Mouse (Mus musculus) limb, embryonic 10.5 days (tissue): ENCODE data around the gene Fam57b. TPM values are rescaled to one million over a fixed set of nuclear protein-coding genes. Genes with fewer than 3 reads are reported as not detected.

Source experiments
- DNase-seq: peaks from one replicate; pipeline ENCODE4 v3.0.0-alpha.2; 2017; ENCODE audit warnings: low spot score
- H3K27ac ChIP-seq: fragments of 300-500 bp; sonication (generic); 2 replicates; pipeline ENCODE4 v1.5.1; 2016; ENCODE audit warnings: mild to moderate bottlenecking
- H3K27me3 ChIP-seq: fragments of 300-500 bp; sonication (generic); 2 replicates; pipeline ENCODE4 v1.6.1; 2016; ENCODE audit warnings: low read depth, mild to moderate bottlenecking; ENCODE audit not compliant: poor library complexity, severe bottlenecking
- H3K36me3 ChIP-seq: fragments of 300-500 bp; sonication (generic); 2 replicates; pipeline ENCODE4 v1.6.1; 2016; ENCODE audit warnings: mild to moderate bottlenecking, moderate library complexity
- H3K4me1 ChIP-seq: fragments of 300-500 bp; sonication (generic); 2 replicates; pipeline ENCODE4 v1.6.1; 2016
- H3K4me3 ChIP-seq: fragments of 300-500 bp; sonication (generic); 2 replicates; pipeline ENCODE4 v1.5.1; 2016; ENCODE audit warnings: mild to moderate bottlenecking, moderate library complexity
- H3K9me3 ChIP-seq: fragments of 300-500 bp; sonication (generic); replicated peaks from 2 replicates; pipeline ENCODE4 v1.6.1; 2016; ENCODE audit warnings: mild to moderate bottlenecking
- WGBS: fragments of 180-500 bp; shearing (Covaris S2); methylation state at CpG from one replicate; pipeline ENCODE4 v1.1.7; 2016; 5-methylcytosine and 5-hydroxymethylcytosine counted together
- polyA plus RNA-seq: library from polyadenylated mRNA; unstranded; fragments of >200 nt; fragmentation: Nextera tagmentation; extraction: Ambion mirVana; gene quantifications from 2 replicates; pipeline ENCODE4 v1.2.1, GENCODE M21; 2016

The Fam57b gene
- polyA plus RNA-seq, 1 experiment from 2014 or later = 0.21 TPM

- Histone ChIP-seq H3K4me1 (peaks cover 63% of the 10 kb centered on the region), H3K4me3 (peak within 1 kb of the TSS; percentile 57), H3K9me3 (no peaks in the 10 kb centered on the region), H3K36me3 (peaks cover 44% of the 10 kb centered on the region), H3K27me3 (no peaks in the 10 kb centered on the region), H3K27ac (peak within 1 kb of the TSS; percentile 82)
- DNase-seq = peak; percentile 61
- 5% methylated on average over 22 of the region's 22 CpGs for WGBS
Measured at GRCm38 (mm10) chr7:126780971-126781635, 16.4 kb upstream of the Fam57b start, which contains the start of gene Tbx6. Gene Tbx6 (plus strand): TSS chr7:126781483.

DNA sequence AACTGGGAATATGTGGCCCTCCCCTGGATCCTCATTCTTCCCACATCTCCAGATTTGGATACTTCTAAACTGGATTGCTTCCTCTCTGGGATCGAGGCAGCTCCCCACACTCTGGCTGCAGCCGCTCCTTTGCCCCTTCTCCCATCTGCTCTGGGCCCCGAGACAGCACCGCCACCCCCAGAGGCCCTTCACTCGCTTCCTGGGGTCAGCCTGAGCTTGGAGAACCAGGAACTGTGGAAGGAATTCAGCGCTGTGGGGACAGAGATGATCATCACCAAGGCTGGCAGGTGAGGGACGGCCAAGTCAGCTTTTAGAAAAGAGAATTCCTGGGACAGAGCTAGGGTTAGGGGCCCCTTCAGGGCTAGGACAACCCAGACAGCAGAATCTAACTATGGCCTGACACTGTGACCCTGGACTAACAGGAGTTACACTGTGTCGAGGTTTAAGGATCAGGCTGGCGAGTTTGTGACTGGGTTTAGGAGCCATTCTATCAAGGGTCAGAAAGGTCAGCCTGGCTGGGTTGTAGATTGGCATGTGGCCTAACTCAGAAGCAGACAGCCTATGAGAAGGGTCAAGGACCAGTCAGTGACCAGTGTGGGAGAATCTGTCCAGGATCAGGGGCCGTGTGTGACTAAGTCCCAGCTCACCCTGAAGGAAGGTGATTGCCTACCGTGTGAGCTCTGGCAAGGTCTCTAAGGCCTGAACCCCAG, 15.7 kb upstream of the Fam57b start:
- H3K36me3 ChIP-seq = peaks cover 52% of the 10 kb centered on the region
- DNase-seq = no peak

GRCm38 (mm10) chr7:126782693-126783092, 14.8 kb upstream of the Fam57b start:
- Histone ChIP-seq H3K4me1 (peaks cover 47% of the 10 kb centered on the region), H3K9me3 (no peaks in the 10 kb centered on the region), H3K36me3 (peaks cover 60% of the 10 kb centered on the region), H3K27me3 (no peaks in the 10 kb centered on the region), H3K27ac (no peak overlapping the region), H3K4me3 (no peak overlapping the region)
- DNase-seq = no peak
- WGBS = 79% methylated on average over 13 of the region's 13 CpGs

More for the DNA sequence above, 15.7 kb upstream of the Fam57b start:
- peak overlapping the region; percentile 57 for H3K4me3 ChIP-seq
- 23% methylated on average over 11 of the region's 11 CpGs for WGBS
- H3K27ac ChIP-seq = peak overlapping the region; percentile 82
- H3K27me3 ChIP-seq = no peaks in the 10 kb centered on the region
- no peaks in the 10 kb centered on the region for H3K9me3 ChIP-seq
- peaks cover 56% of the 10 kb centered on the region for H3K4me1 ChIP-seq

DNA sequence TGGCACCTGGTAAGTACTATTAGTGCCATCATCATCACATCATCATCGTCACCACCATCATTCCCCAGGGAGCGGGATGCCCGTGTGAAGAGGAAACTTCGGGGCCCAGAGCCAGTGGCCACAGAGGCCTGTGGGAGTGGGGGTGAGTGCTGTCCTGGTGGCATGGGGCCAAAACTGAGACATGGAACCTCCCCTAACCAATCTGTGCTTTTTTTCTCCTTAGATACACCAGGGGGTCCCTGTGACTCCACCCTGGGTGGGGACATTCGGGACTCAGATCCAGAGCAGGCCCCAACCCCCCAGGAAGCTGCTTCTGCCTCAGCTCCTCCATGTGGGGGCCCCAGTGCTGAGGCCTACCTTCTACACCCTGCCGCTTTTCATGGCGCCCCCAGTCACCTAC, 13.0 kb upstream of the Fam57b start:
- 70% methylated on average over 7 of the region's 7 CpGs for WGBS
- Histone ChIP-seq H3K9me3 (no peaks in the 10 kb centered on the region), H3K36me3 (peaks cover 67% of the 10 kb centered on the region), H3K4me1 (peaks cover 37% of the 10 kb centered on the region), H3K27ac (no peak overlapping the region), H3K27me3 (no peaks in the 10 kb centered on the region), H3K4me3 (no peak overlapping the region)
- no peak for DNase-seq

DNA sequence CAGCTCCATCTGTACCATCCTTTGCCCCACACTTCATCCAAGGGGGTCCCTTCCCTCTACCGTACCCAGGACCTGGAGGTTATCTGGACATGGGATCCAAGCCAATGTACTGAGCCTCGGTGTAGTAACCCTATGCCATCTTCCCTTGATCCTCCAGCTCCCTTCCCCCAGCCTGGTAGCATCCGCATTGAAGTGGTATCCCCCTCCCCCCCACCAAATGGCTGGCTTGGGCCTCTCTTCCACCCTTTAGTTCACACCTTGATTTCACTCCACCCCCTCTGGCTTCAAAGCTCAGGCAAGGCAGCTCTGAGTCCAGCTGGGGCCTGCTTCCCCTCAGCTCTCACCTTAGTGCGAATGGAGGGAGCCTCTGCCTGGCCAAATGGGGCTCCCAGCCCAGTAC, 12.4 kb upstream of the Fam57b start:
- H3K4me1 ChIP-seq = peaks cover 31% of the 10 kb centered on the region
- H3K27me3 ChIP-seq = no peaks in the 10 kb centered on the region
- WGBS = 41% methylated on average over 4 of the region's 4 CpGs
- H3K27ac ChIP-seq = no peak overlapping the region
- DNase-seq = no peak
- peaks cover 73% of the 10 kb centered on the region for H3K36me3 ChIP-seq
- H3K4me3 ChIP-seq = no peak overlapping the region
- no peaks in the 10 kb centered on the region for H3K9me3 ChIP-seq

DNA sequence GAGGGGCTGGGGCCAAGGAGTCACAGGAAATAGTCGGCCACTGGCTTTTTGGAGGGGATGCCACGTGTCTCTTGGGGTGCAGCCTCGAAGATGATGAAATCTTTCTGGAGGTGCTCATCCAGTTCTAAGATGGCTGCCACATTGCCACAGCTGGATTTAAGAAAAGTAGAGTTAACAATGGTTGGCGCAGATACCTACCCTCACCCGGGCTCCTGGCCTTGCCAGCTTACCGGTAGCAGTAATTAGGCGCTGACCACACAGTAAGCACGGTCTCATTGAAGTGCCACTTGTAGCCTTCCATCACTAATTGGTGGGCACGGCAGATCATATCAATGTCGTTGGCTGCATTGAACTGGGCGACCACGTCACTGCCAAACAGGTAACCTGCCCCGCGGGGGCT, 11.3 kb upstream of the Fam57b start:
- peaks cover 83% of the 10 kb centered on the region for H3K36me3 ChIP-seq
- WGBS = 91% methylated on average over 14 of the region's 14 CpGs

GRCm38 (mm10) chr7:126789141-126789540, 8.3 kb upstream of the Fam57b start:
- Histone ChIP-seq H3K4me1 (peaks cover 22% of the 10 kb centered on the region), H3K27me3 (no peaks in the 10 kb centered on the region), H3K27ac (no peak overlapping the region), H3K36me3 (peaks cover 76% of the 10 kb centered on the region), H3K4me3 (no peak overlapping the region), H3K9me3 (no peaks in the 10 kb centered on the region)
- 93% methylated on average over 4 of the region's 4 CpGs for WGBS
- no peak for DNase-seq

More for the DNA sequence above, 11.3 kb upstream of the Fam57b start:
- peaks cover 29% of the 10 kb centered on the region for H3K4me1 ChIP-seq
- DNase-seq = no peak
- no peak overlapping the region for H3K4me3 ChIP-seq
- H3K27ac ChIP-seq = no peak overlapping the region
- H3K27me3 ChIP-seq = no peaks in the 10 kb centered on the region
- no peaks in the 10 kb centered on the region for H3K9me3 ChIP-seq

DNA sequence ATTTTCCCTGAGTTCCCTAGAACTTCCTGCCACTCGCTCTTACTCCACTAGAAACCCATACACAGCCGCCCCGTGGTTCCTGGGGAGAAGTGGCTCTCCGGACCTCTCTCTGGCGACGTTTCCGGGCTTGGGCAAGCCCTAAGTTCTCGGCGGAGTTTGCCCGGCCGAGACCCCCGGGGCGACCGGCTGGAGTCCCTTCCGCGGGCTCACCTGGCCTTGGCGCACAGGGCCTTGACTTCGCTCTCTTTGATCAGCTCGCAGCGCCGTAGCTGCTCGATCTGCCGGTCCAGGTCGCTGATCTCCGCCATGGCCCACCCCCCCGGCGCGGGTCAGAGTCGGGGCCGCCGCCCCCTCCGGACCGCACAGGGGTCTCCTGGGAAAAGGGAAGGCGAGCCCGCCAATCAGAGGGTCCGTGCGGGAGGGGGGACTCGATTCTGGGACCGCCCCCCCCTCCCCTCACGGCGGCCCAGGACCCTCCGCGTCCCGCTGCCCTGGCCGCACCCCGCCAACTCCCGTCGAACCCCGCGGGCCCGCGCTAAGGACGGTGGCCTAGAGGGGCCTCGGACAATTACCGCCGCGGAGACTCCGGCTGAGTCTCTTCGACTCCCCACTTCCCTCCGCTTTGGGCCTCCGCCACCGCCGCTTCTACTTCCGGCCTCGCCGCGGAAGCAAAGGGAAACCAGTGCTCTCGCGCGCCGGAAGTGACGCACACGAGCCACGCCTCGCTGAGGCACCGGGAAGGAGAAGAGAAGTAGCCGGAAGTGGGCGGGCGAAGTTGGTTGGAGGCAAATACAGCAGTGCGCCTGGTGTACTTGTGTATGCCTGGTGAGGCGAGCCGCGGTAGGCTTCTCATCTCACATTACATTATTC, 5.4 kb upstream of the Fam57b start, which contains the start of gene Ppp4c:
TSS of gene Ppp4c (minus strand) at position 646 of the 870 bp plus-strand sequence.
- H3K36me3 ChIP-seq = peaks cover 76% of the 10 kb centered on the region
- no peaks in the 10 kb centered on the region for H3K9me3 ChIP-seq
- H3K4me3 ChIP-seq = peak within 1 kb of the TSS; percentile 89
- H3K27ac ChIP-seq = peak within 1 kb of the TSS; percentile 97
- peaks cover 38% of the 10 kb centered on the region for H3K4me1 ChIP-seq
- no peaks in the 10 kb centered on the region for H3K27me3 ChIP-seq
- WGBS = under 1% methylated on average over 82 of the region's 83 CpGs
- peak; percentile 100 for DNase-seq

DNA sequence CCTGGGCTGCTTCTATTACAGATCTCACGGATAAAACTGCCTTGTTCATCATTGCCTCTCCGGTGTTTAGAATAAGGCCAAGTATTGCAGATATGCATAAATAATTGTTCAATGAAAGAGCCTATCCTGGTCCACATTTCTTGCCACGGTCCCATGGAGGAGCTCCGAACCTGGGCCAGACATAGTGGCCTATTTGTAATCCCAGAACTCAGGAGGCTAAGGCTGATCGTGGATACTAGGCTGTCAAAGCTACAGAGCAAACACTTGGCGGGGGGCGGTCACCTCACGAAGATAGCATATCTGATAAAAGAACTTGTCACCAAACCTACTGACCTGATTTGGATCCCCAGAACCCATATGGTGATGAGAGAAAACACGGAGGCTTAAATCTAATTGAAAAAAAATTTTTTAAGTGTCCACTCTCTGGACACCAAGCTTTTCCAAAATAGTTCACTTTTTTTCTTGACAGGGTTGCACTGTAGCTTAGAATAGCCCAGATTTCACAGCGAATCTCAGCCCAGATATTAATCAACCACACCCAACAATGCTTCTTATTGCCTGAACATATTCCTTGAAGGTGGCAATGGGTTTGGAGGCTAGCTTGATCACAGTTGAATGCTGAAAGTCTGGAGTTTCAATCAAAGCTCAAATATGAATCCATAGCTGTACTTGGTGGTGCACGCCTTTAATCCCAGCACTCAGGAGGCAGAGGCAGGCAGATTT, 4.6 kb upstream of the Fam57b start:
- no peaks in the 10 kb centered on the region for H3K9me3 ChIP-seq
- peak overlapping the region; percentile 97 for H3K27ac ChIP-seq
- WGBS = 28% methylated on average over 11 of the region's 11 CpGs
- peaks cover 46% of the 10 kb centered on the region for H3K4me1 ChIP-seq
- DNase-seq = no peak
- H3K27me3 ChIP-seq = no peaks in the 10 kb centered on the region
- peak overlapping the region; percentile 89 for H3K4me3 ChIP-seq
- H3K36me3 ChIP-seq = peaks cover 76% of the 10 kb centered on the region

- Histone ChIP-seq H3K4me1 (peaks cover 49% of the 10 kb centered on the region), H3K4me3 (no peak overlapping the region), H3K36me3 (peaks cover 69% of the 10 kb centered on the region), H3K27me3 (no peaks in the 10 kb centered on the region), H3K9me3 (no peaks in the 10 kb centered on the region), H3K27ac (no peak overlapping the region)
- no peak for DNase-seq
- 76% methylated on average over 4 of the region's 4 CpGs for WGBS
Measured at GRCm38 (mm10) chr7:126793456-126794270, 3.8 kb upstream of the Fam57b start.

DNA sequence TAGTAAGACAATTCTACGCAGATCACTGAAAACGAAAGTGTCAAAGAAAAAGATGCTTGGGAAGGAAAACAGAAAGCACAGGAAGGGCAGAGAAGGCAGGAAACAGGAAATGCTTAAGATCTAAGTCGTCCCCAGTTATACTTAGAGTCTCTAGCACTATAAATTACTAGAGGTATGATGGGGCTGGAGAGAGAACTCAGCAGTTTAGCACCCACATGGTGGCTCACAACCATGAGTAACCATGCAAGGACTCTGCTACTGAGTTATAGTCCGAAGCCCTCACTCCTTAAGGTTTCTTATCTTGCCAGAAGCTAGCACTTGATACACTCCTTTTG, 3.2 kb upstream of the Fam57b start:
- WGBS = 78% methylated on average over 4 of the region's 4 CpGs
- Histone ChIP-seq H3K27ac (no peak overlapping the region), H3K36me3 (peaks cover 63% of the 10 kb centered on the region), H3K27me3 (no peaks in the 10 kb centered on the region), H3K4me3 (no peak overlapping the region), H3K4me1 (peaks cover 49% of the 10 kb centered on the region), H3K9me3 (no peaks in the 10 kb centered on the region)
- no peak for DNase-seq
